ENCODE assay signal across 16 mouse cellular contexts in the genomic region with DNA sequence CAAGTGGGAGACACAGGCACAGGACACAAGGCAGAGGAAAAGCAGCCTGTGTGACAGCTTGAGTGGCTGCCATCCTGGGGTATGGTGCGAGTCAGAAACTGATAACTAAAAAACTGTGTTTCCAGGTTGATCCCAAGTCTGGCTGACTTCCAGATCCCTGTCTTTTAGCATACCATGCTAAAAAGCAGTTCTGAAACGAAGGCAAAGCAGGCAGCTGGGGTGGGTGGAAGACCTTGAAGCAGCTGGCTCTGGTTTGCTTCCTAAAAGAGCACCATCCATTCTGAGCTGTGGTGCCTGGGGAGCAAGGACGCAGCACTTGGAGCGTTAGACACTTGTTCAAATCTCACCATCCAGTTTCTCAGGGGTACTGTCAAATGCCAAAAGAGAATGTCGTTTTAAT.
DNase-seq lines count a peak whose midpoint lies in the region; TF ChIP-seq lines count a peak whose summit lies in the region.
"Had no signal": no experiment of that assay in that cellular context is flagged by ENCODE, and none has a peak within 500 bp of the region (broad histone marks: within the 10 kb centered on the region; RNA-seq: fewer than 3 reads in every experiment).

No protein-coding gene starts in this region.

- H3K4me3 ChIP-seq in layer of hippocampus, adult 2 months = no peak overlapping the region
- H3K4me3 ChIP-seq: embryonic facial prominence, embryonic 12.5 days; lung, embryonic 15.5 days; midbrain, embryonic 10.5 days had no signal

- no peak for TF ChIP-seq CTCF in layer of hippocampus, adult 2 months (conservative IDR thresholded peaks at IDR 0.05)

- DNase-seq in adrenal gland, postnatal 14 days = peak; percentile 17
- no peak for DNase-seq in adrenal gland, adult 8-10 months
- DNase-seq in layer of hippocampus, postnatal 25 days (ENCODE audit: extremely low spot score in 1 of 2, low spot score in 1 of 2) = peak; percentile 3 to 8
- DNase-seq in layer of hippocampus, adult 2 months (ENCODE audit: low spot score in 2 of 2) = no peak
- DNase-seq in right cerebral cortex, adult 2 months (ENCODE audit: low spot score in 2 of 2) = peak; percentile 15 to 22
- no peak for DNase-seq in right cerebral cortex, postnatal 25 days
- no peak for DNase-seq in lung, postnatal 14 days
- no peak for DNase-seq in gastrocnemius, adult 8-10 months (ENCODE audit: low spot score in 2 of 2)
- DNase-seq: gastrocnemius, postnatal 10 days; kidney, adult 2 months; liver; thymus, adult 18-20 months had no signal

- H3K27ac ChIP-seq in layer of hippocampus, adult 2 months = no peak overlapping the region
- H3K27ac ChIP-seq: embryonic facial prominence, embryonic 12.5 days; hindbrain, embryonic 14.5 days; lung, embryonic 15.5 days; midbrain, embryonic 10.5 days had no signal

Comparison
In these comparisons a context has a peak if more than half of its experiments do, and no peak if none do; other contexts are left out.
1. DNase-seq: peak in adrenal gland, postnatal 14 days (single experiment), layer of hippocampus, postnatal 25 days (2 of 2) and right cerebral cortex, adult 2 months (2 of 2); none in adrenal gland, adult 8-10 months (single experiment), layer of hippocampus, adult 2 months (0 of 2), right cerebral cortex, postnatal 25 days (single experiment), lung, postnatal 14 days (single experiment) and gastrocnemius, adult 8-10 months (0 of 2).